Mouse (Mus musculus): ENCODE data around the gene Kcnb1.

DNA sequence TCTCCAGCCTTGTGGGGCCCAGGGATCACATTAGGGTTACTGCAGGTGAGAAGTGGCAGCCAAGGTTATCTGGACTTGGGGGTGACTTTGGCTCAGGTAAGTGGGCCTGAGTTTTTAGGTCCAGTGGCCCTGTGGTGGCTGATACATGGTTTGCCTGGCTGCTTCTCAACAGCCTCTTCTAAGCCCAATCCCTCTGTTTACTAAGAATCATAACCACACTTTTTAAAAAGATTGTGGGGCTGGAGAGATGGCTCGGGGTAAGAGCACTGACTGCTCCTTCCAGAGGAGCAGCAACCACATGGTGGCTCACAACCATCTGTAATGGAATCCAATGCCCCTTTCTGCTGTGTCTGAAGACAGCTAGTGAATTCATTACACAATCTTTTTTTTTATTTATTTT is 123.9 kb downstream of the Kcnb1 start:
- no peak for TF ChIP-seq CTCF (IDR thresholded peaks at IDR 0.05; ENCODE audit: low read depth)
- no peak for TF ChIP-seq EP300 (optimal IDR thresholded peaks at IDR 0.05)

Data from stomach, postnatal 0 days (tissue).